Mouse (Mus musculus): Measurements from ENCODE around the gene Zbtb8b. TPM values are rescaled to one million over a fixed set of nuclear protein-coding genes. Genes with fewer than 3 reads are reported as not detected.
"Not testable (repeated sequence)": the region's sequence is repeated elsewhere in the genome, so short reads cannot be mapped to it uniquely, and the experiment has no call there.

The Zbtb8b gene
- total and polyA plus RNA-seq, 3 experiments, result 0.08 to 0.29 TPM; not detected in 1

DNA sequence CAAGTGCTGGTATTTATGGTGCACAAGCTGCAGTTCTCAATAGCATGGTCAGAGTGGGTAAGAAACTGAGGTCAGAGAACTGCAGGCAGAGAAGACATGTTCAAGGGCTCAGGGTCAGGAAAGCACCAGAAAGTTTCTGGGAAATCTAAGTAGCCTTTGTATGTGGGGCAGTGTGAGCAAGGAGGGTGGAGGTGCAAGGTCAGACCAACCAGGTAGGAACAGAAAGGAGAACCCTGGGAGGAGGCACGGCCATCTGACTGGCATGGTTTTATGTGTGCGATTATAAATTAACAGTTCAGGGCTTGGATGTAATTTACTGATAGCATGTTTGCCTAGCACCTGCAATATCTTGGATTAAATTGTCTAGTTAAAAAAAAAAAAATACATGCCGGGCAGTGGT, 19.1 kb upstream of the Zbtb8b start:
- H3K4me3 ChIP-seq (ENCODE audit: control insufficient read depth in 1 of 2, insufficient read depth in 1 of 2, low read depth in 2 of 2, low read length in 2 of 2), result no peak overlapping the region
- no peaks in the 10 kb centered on the region; the same call in 1 of the 2 replicates for H3K79me2 ChIP-seq (ENCODE audit: control insufficient read depth, insufficient read depth, low read length, poor library complexity)
- H3K36me3 ChIP-seq (ENCODE audit: control insufficient read depth in 1 of 2, insufficient read depth in 2 of 2, low read length in 2 of 2), result peaks cover 0 to 12% of the 10 kb centered on the region in 2 experiments; a peak in 2 of 4 replicates
- H3K9me3 ChIP-seq (replicated peaks; ENCODE audit: insufficient read depth, low read length), result no peaks in the 10 kb centered on the region
- H3K9ac ChIP-seq (ENCODE audit: control insufficient read depth, low read depth, low read length, poor library complexity, severe bottlenecking), result no peak overlapping the region
- peaks cover 14 to 26% of the 10 kb centered on the region in 2 experiments for H3K4me1 ChIP-seq (ENCODE audit: control insufficient read depth in 1 of 2, insufficient read depth in 2 of 2, low read length in 2 of 2)
- no peak overlapping the region for H3K27ac ChIP-seq (ENCODE audit: control insufficient read depth, low read depth, low read length)
- H3K27me3 ChIP-seq (ENCODE audit: control insufficient read depth in 1 of 2, insufficient read depth in 2 of 2, low read length in 2 of 2), result no peaks in the 10 kb centered on the region
- TF ChIP-seq POLR2AphosphoS2 (IDR thresholded peaks at IDR 0.05; ENCODE audit: low read length), result no peak
- no peak for TF ChIP-seq ZNF384 (IDR thresholded peaks at IDR 0.05; ENCODE audit: low read depth, low read length)
- no peak for TF ChIP-seq JUND (IDR thresholded peaks at IDR 0.05; ENCODE audit: low read depth, low read length)
- TF ChIP-seq POLR2A (IDR thresholded peaks at IDR 0.05; ENCODE audit: control insufficient read depth in 1 of 2, insufficient read depth in 1 of 2, low read depth in 1 of 2, low read length in 2 of 2, poor library complexity in 1 of 2), result no peak
- no peak for TF ChIP-seq E2F4 (IDR thresholded peaks at IDR 0.05; ENCODE audit: borderline replicate concordance, low read depth, low read length)
- no peak for TF ChIP-seq ELF1 (IDR thresholded peaks at IDR 0.05; ENCODE audit: low read depth, low read length)
- DNase-seq (ENCODE audit: low read depth, low spot score), result no peak

DNA sequence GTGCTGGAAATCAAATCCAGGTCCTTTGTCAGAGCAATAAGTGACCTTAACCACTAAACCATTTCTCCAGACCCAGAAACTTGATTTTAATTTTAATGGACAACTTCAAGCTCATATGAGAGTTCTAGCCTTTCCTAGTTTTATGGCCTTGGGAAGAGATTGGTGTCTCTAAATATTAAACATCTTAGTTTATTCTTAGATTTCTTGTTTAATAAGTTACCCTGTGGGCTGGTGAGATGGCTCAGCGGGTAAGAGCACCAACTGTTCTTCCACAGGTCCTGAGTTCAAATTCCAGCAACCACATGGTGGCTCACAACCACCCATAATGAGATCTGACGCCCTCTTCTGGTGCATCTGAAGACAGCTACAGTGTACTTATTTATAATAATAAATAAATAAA, 16.7 kb upstream of the Zbtb8b start:
- H3K4me3 ChIP-seq (ENCODE audit: control insufficient read depth in 1 of 2, insufficient read depth in 1 of 2, low read depth in 2 of 2, low read length in 2 of 2); H3K4me1 ChIP-seq (ENCODE audit: control insufficient read depth in 1 of 2, insufficient read depth in 2 of 2, low read length in 2 of 2); H3K36me3 ChIP-seq (ENCODE audit: control insufficient read depth in 1 of 2, insufficient read depth in 2 of 2, low read length in 2 of 2); H3K9ac ChIP-seq (ENCODE audit: control insufficient read depth, low read depth, low read length, poor library complexity, severe bottlenecking); H3K27me3 ChIP-seq (ENCODE audit: control insufficient read depth in 1 of 2, insufficient read depth in 2 of 2, low read length in 2 of 2); H3K27ac ChIP-seq (ENCODE audit: control insufficient read depth, low read depth, low read length); DNase-seq (ENCODE audit: low read depth, low spot score); H3K79me2 ChIP-seq (ENCODE audit: control insufficient read depth, insufficient read depth, low read length, poor library complexity); H3K9me3 ChIP-seq (replicated peaks; ENCODE audit: insufficient read depth, low read length): not testable (repeated sequence)

DNA sequence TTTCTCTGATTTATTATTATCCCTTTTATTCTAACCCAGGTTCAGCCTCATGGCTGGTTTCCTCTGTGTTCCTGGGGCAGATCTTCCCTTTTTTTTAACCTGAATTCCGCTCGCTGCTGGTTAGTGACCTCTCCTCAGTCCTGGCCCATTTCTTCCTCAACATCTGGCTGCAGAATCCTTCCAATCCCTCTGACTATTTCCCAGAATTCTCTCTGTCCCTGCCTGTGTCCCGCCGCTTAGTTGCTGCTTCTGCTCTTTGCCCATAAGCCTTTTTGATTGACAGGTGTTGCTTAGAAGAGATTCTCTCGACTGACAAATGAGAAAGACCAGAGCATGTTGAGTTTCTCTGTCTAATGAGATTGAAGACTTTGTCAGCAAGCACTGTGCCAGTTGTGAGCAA, 15.5 kb upstream of the Zbtb8b start:
- H3K27me3 ChIP-seq (ENCODE audit: control insufficient read depth in 1 of 2, insufficient read depth in 2 of 2, low read length in 2 of 2), result no peaks in the 10 kb centered on the region
- peak overlapping the region; percentile 5; the same call in 1 of the 2 replicates for H3K9ac ChIP-seq (ENCODE audit: control insufficient read depth, low read depth, low read length, poor library complexity, severe bottlenecking)
- H3K36me3 ChIP-seq (ENCODE audit: control insufficient read depth in 1 of 2, insufficient read depth in 2 of 2, low read length in 2 of 2), result no peaks in the 10 kb centered on the region; a peak in 1 of 4 replicates
- no peaks in the 10 kb centered on the region for H3K9me3 ChIP-seq (replicated peaks; ENCODE audit: insufficient read depth, low read length)
- peaks cover 0 to 7% of the 10 kb centered on the region in 2 experiments; a peak in 3 of 4 replicates for H3K4me1 ChIP-seq (ENCODE audit: control insufficient read depth in 1 of 2, insufficient read depth in 2 of 2, low read length in 2 of 2)
- no peak overlapping the region for H3K4me3 ChIP-seq (ENCODE audit: control insufficient read depth in 1 of 2, insufficient read depth in 1 of 2, low read depth in 2 of 2, low read length in 2 of 2)
- H3K27ac ChIP-seq (ENCODE audit: control insufficient read depth, low read depth, low read length), result no peak overlapping the region
- TF ChIP-seq UBTF (IDR thresholded peaks at IDR 0.05; ENCODE audit: borderline replicate concordance, insufficient read depth, low read depth, low read length) (no peak), KAT2A (conservative IDR thresholded peaks at IDR 0.05; ENCODE audit: low read depth, low read length) (no peak), MAFK (IDR thresholded peaks at IDR 0.05; ENCODE audit: borderline replicate concordance, low read depth, low read length) (no peak), HCFC1 (IDR thresholded peaks at IDR 0.05; ENCODE audit: low read depth, low read length) (no peak), ZKSCAN1 (IDR thresholded peaks at IDR 0.05; ENCODE audit: low read depth, low read length) (no peak), RAD21 (IDR thresholded peaks at IDR 0.05; ENCODE audit: low read depth, low read length) (no peak), ELF1 (IDR thresholded peaks at IDR 0.05; ENCODE audit: low read depth, low read length) (no peak), CHD1 (IDR thresholded peaks at IDR 0.05; ENCODE audit: low read depth, low read length) (no peak), POLR2A (IDR thresholded peaks at IDR 0.05; ENCODE audit: control insufficient read depth in 1 of 2, insufficient read depth in 1 of 2, low read depth in 1 of 2, low read length in 2 of 2, poor library complexity in 1 of 2) (no peak)
- no peak for DNase-seq (ENCODE audit: low read depth, low spot score)
- no peaks in the 10 kb centered on the region for H3K79me2 ChIP-seq (ENCODE audit: control insufficient read depth, insufficient read depth, low read length, poor library complexity)

All from MEL (cell line).